Mouse (Mus musculus): Measurements from ENCODE around the gene Carm1. TPM values are rescaled to one million over a fixed set of nuclear protein-coding genes. Genes with fewer than 3 reads are reported as not detected.

Gene Carm1
- 69.9 TPM for polyA plus RNA-seq (2012; fragmentation: generic; extraction: Trizol)
- long read RNA-seq, experiment 1, partial matches to known transcripts: 3 of 7 reads
- long read RNA-seq, experiment 1, other reads (novel, unspliced or antisense): 4 of 7 reads
- long read RNA-seq, experiment 2, transcript Carm1-201 (16 exons, 3,220 nt): major isoform, 6 of 46 reads
- long read RNA-seq, experiment 2, partial matches to known transcripts: 28 of 46 reads
- long read RNA-seq, experiment 2, other reads (novel, unspliced or antisense): 7 of 46 reads

DNA sequence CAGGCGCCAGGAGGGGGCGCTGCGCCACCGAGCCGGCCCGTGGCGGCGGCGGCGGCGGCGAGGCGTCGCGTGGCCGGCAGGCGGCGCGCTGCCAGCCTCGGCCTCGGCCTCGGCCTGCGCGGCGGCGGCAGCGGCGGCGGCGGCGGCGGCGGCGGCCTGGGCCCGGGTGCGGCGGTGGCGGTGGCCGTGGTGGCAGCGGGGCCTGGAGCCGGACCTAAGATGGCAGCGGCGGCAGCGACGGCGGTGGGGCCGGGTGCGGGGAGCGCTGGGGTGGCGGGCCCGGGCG is at the start of gene Carm1:
Carm1 (plus strand) TSS at position 106 of the 286 bp plus-strand sequence.
- Histone ChIP-seq H3K27me3 (ENCODE audit: control insufficient read depth, insufficient read depth, insufficient read length) (no peaks in the 10 kb centered on the region), H3ac (ENCODE audit: control insufficient read depth, insufficient read length, low read depth) (peak within 1 kb of the TSS; percentile 96), H3K79me2 (ENCODE audit: control insufficient read depth, insufficient read depth) (peaks cover 46% of the 10 kb centered on the region), H3K4me3 (ENCODE audit: insufficient read depth, poor library complexity, severe bottlenecking) (peak within 1 kb of the TSS; percentile 55), H3K79me3 (ENCODE audit: low read depth) (peaks cover 40% of the 10 kb centered on the region), H3K36me3 (ENCODE audit: control insufficient read depth, insufficient read depth) (peaks cover 22% of the 10 kb centered on the region)
- TF ChIP-seq MYOG (IDR thresholded peaks at IDR 0.05; ENCODE audit: control insufficient read depth, extremely low read depth, insufficient read length): no peak
- peak; percentile 99 for TF ChIP-seq CTCF (IDR thresholded peaks at IDR 0.05; ENCODE audit: control insufficient read depth, insufficient read depth, insufficient read length)

DNA sequence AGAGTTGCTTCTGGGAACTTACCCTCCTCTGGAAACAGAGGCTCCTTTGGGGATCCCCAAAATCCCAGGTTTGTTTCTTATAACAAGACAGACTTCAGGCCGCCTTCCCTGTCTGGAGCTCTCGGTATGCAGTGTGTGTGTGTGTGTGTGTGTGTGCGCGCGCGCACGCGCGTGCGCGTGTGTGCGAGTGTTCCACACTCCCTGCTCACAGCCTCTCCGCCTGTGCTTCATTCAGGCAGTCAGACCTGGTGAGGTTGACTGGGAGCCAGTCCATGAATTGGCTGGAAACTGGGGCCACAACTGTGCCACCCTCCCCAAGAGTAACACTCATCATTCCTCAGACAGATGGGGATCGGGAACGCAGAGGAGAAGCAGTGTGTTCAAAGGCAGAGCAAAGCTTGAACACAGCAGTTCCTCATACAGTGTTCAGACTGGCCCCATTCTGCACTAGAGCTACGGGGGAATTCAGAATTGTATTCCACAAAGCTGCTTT is 49.6 kb upstream of the Carm1 start:
- no peaks in the 10 kb centered on the region for H3K79me3 ChIP-seq (ENCODE audit: low read depth)
- H3ac ChIP-seq (ENCODE audit: control insufficient read depth, insufficient read length, low read depth): peak overlapping the region; percentile 27
- peaks cover 8% of the 10 kb centered on the region for H3K36me3 ChIP-seq (ENCODE audit: control insufficient read depth, insufficient read depth)
- TF ChIP-seq FOSL1 (IDR thresholded peaks at IDR 0.05; ENCODE audit: insufficient read depth, low read length, poor library complexity, severe bottlenecking): no peak
- TF ChIP-seq MAX (IDR thresholded peaks at IDR 0.05): no peak
- TF ChIP-seq USF1 (IDR thresholded peaks at IDR 0.05; ENCODE audit: low read depth): no peak
- TF ChIP-seq MYOD1 (IDR thresholded peaks at IDR 0.05; ENCODE audit: control insufficient read depth, insufficient read length, low read depth): no peak
- TF ChIP-seq CTCF (IDR thresholded peaks at IDR 0.05; ENCODE audit: control insufficient read depth, insufficient read depth, insufficient read length): no peak
- no peak for TF ChIP-seq MYOG (IDR thresholded peaks at IDR 0.05; ENCODE audit: control insufficient read depth, extremely low read depth, insufficient read length)
- no peak for TF ChIP-seq CEBPB (IDR thresholded peaks at IDR 0.05; ENCODE audit: low read depth)
- H3K79me2 ChIP-seq (ENCODE audit: control insufficient read depth, insufficient read depth): peaks cover 23% of the 10 kb centered on the region
- no peaks in the 10 kb centered on the region for H3K27me3 ChIP-seq (ENCODE audit: control insufficient read depth, insufficient read depth, insufficient read length)
- no peak overlapping the region for H3K4me3 ChIP-seq (ENCODE audit: insufficient read depth, poor library complexity, severe bottlenecking)

DNA sequence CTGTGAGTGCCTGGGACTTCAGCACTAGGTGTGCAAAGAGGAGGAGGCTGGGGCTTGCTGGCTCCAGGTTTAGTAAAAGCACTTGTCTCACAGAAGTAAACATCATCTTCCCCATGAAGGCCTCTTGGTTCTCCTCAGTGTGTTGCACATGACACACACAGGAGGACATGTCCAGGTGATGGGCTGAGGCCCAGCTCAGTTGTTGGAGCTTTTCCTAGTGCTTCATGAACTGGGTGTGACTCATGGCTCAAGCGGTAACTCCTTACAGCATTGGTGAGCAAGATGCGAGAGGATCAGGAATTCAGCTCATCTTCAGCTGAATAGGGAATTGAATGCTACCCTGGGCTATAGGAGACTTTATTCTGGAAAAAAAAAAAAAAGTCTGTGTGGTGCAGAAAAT is 49.0 kb upstream of the Carm1 start:
- H3K27me3 ChIP-seq (ENCODE audit: control insufficient read depth, insufficient read depth, insufficient read length): no peaks in the 10 kb centered on the region
- H3K36me3 ChIP-seq (ENCODE audit: control insufficient read depth, insufficient read depth): peaks cover 8% of the 10 kb centered on the region
- no peak for TF ChIP-seq MYOD1 (IDR thresholded peaks at IDR 0.05; ENCODE audit: control insufficient read depth, insufficient read length, low read depth)
- no peak for TF ChIP-seq MAX (IDR thresholded peaks at IDR 0.05)
- TF ChIP-seq FOSL1 (IDR thresholded peaks at IDR 0.05; ENCODE audit: insufficient read depth, low read length, poor library complexity, severe bottlenecking): no peak
- no peak for TF ChIP-seq MYOG (IDR thresholded peaks at IDR 0.05; ENCODE audit: control insufficient read depth, extremely low read depth, insufficient read length)
- TF ChIP-seq USF1 (IDR thresholded peaks at IDR 0.05; ENCODE audit: low read depth): no peak
- TF ChIP-seq CEBPB (IDR thresholded peaks at IDR 0.05; ENCODE audit: low read depth): no peak
- no peak for TF ChIP-seq CTCF (IDR thresholded peaks at IDR 0.05; ENCODE audit: control insufficient read depth, insufficient read depth, insufficient read length)
- H3K79me3 ChIP-seq (ENCODE audit: low read depth): no peaks in the 10 kb centered on the region
- H3K4me3 ChIP-seq (ENCODE audit: insufficient read depth, poor library complexity, severe bottlenecking): no peak overlapping the region
- peak overlapping the region; percentile 10 for H3ac ChIP-seq (ENCODE audit: control insufficient read depth, insufficient read length, low read depth)
- peaks cover 23% of the 10 kb centered on the region for H3K79me2 ChIP-seq (ENCODE audit: control insufficient read depth, insufficient read depth)

DNA sequence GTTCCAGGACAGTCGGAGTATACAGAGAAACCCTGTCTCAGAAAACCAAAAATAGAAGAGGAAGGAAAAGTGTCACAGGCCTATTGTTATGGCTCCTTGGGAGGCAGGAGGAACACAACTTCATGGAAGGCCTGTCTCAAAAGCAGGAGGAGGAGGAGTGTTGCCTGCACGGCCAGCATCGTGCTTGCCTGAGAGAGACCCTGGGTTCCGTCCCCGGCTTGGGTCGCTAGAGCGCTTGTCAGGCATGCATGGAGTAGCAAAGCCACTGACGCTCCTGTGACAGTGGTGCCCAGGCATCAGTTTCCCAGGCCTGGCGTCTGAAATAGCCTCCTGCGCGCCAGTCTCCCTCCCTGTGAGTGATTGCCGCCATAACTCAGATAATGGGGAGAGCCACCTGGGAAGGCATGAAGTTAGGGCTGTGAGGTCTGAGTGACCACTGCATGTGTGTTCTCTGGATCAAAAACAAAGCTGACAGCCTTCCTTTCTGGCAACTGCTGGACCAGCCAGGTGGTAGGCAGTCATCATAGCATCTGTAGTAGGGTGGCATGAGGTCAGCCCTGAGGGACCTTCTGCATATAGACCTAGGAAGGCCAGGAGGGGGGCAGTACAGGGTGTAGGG is 48.3 kb upstream of the Carm1 start:
- no peak overlapping the region for H3ac ChIP-seq (ENCODE audit: control insufficient read depth, insufficient read length, low read depth)
- no peak for TF ChIP-seq USF1 (IDR thresholded peaks at IDR 0.05; ENCODE audit: low read depth)
- TF ChIP-seq MAX (IDR thresholded peaks at IDR 0.05): no peak
- no peak for TF ChIP-seq MYOD1 (IDR thresholded peaks at IDR 0.05; ENCODE audit: control insufficient read depth, insufficient read length, low read depth)
- no peak for TF ChIP-seq CTCF (IDR thresholded peaks at IDR 0.05; ENCODE audit: control insufficient read depth, insufficient read depth, insufficient read length)
- no peak for TF ChIP-seq MYOG (IDR thresholded peaks at IDR 0.05; ENCODE audit: control insufficient read depth, extremely low read depth, insufficient read length)
- no peak for TF ChIP-seq CEBPB (IDR thresholded peaks at IDR 0.05; ENCODE audit: low read depth)
- no peak for TF ChIP-seq FOSL1 (IDR thresholded peaks at IDR 0.05; ENCODE audit: insufficient read depth, low read length, poor library complexity, severe bottlenecking)
- no peaks in the 10 kb centered on the region for H3K79me3 ChIP-seq (ENCODE audit: low read depth)
- no peaks in the 10 kb centered on the region for H3K27me3 ChIP-seq (ENCODE audit: control insufficient read depth, insufficient read depth, insufficient read length)
- H3K79me2 ChIP-seq (ENCODE audit: control insufficient read depth, insufficient read depth): peaks cover 17% of the 10 kb centered on the region
- H3K4me3 ChIP-seq (ENCODE audit: insufficient read depth, poor library complexity, severe bottlenecking): no peak overlapping the region
- peaks cover 8% of the 10 kb centered on the region for H3K36me3 ChIP-seq (ENCODE audit: control insufficient read depth, insufficient read depth)

DNA sequence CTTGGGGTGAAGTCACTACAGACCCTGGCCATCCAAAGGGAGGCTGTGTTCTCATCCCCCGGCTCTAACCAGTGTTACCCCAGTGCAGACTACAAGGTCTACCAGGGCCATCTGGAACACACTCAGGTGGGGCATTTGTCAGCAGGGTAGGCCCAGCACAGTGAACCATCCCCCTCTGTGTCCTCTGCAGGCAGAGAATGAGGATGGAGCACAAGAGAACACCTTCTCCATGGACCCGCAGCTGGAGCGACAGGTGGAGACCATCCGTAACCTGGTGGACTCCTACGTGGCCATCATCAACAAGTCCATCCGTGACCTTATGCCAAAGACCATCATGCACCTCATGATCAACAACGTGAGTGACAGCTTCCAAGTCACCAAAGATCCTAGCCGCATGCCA is 43.3 kb upstream of the Carm1 start:
- Histone ChIP-seq H3K36me3 (ENCODE audit: control insufficient read depth, insufficient read depth) (peaks cover 17% of the 10 kb centered on the region), H3K4me3 (ENCODE audit: insufficient read depth, poor library complexity, severe bottlenecking) (no peak overlapping the region)

More for the DNA sequence above, 43.3 kb upstream of the Carm1 start:
- no peak for TF ChIP-seq MAX (IDR thresholded peaks at IDR 0.05)
- TF ChIP-seq MYOD1 (IDR thresholded peaks at IDR 0.05; ENCODE audit: control insufficient read depth, insufficient read length, low read depth): no peak
- no peak for TF ChIP-seq CTCF (IDR thresholded peaks at IDR 0.05; ENCODE audit: control insufficient read depth, insufficient read depth, insufficient read length)
- TF ChIP-seq USF1 (IDR thresholded peaks at IDR 0.05; ENCODE audit: low read depth): no peak
- no peak for TF ChIP-seq CEBPB (IDR thresholded peaks at IDR 0.05; ENCODE audit: low read depth)
- TF ChIP-seq MYOG (IDR thresholded peaks at IDR 0.05; ENCODE audit: control insufficient read depth, extremely low read depth, insufficient read length): no peak
- TF ChIP-seq FOSL1 (IDR thresholded peaks at IDR 0.05; ENCODE audit: insufficient read depth, low read length, poor library complexity, severe bottlenecking): no peak
- H3K79me2 ChIP-seq (ENCODE audit: control insufficient read depth, insufficient read depth): peaks cover 5% of the 10 kb centered on the region
- H3K79me3 ChIP-seq (ENCODE audit: low read depth): no peaks in the 10 kb centered on the region
- H3ac ChIP-seq (ENCODE audit: control insufficient read depth, insufficient read length, low read depth): no peak overlapping the region
- no peaks in the 10 kb centered on the region for H3K27me3 ChIP-seq (ENCODE audit: control insufficient read depth, insufficient read depth, insufficient read length)

Measured in C2C12 (cell line).